Mouse (Mus musculus) embryonic fibroblast, embryonic 13.5 days (primary cell): ENCODE data around the gene Mlkl. TPM values are rescaled to one million over a fixed set of nuclear protein-coding genes. Genes with fewer than 3 reads are reported as not detected.
"Not testable (repeated sequence)": the region's sequence is repeated elsewhere in the genome, so short reads cannot be mapped to it uniquely, and the experiment has no call there.

ENCODE experiments used
- H3K27ac ChIP-seq: 2 replicates; pipeline ENCODE4 v1.5.1; 2012; ENCODE audit warnings: low read length, control low read depth, inconsistent platforms; ENCODE audit not compliant: insufficient read depth
- H3K4me1 ChIP-seq: 2 replicates; pipeline ENCODE4 v1.6.1; 2011; ENCODE audit warnings: low read length; ENCODE audit not compliant: control insufficient read depth, insufficient read depth
- H3K4me3 ChIP-seq: 2 replicates; pipeline ENCODE4 v1.5.1; 2011; ENCODE audit warnings: mild to moderate bottlenecking, control low read depth, low read length; ENCODE audit not compliant: insufficient read depth
- CTCF ChIP-seq: IDR thresholded peaks from 2 replicates; pipeline ENCODE4 v1.5.1; 2011; ENCODE audit warnings: mild to moderate bottlenecking, control low read depth, low read length, moderate library complexity, borderline replicate concordance; ENCODE audit not compliant: insufficient read depth
- POLR2A ChIP-seq: IDR thresholded peaks from 2 replicates; pipeline ENCODE4 v1.6.1; 2011; ENCODE audit warnings: low read depth, mild to moderate bottlenecking, control low read depth, low read length, moderate library complexity
- polyA plus RNA-seq: library from polyadenylated mRNA; stranded (reverse); fragments of >200 nt; gene quantifications from 2 replicates; pipeline ENCODE4 v1.2.4, GENCODE M21; 2011; ENCODE audit warnings: low read depth; ENCODE audit not compliant: missing spikeins, insufficient read length

Mlkl gene
- polyA plus RNA-seq, 1 experiment: 30.0 TPM

- TF ChIP-seq CTCF (no peak), POLR2A (no peak)
- Histone ChIP-seq H3K4me1 (no peaks in the 10 kb centered on the region), H3K27ac (no peak overlapping the region), H3K4me3 (no peak overlapping the region)
Observed at GRCm38 (mm10) chr8:111325222-111325790, 12.7 kb downstream of the Mlkl start.

DNA sequence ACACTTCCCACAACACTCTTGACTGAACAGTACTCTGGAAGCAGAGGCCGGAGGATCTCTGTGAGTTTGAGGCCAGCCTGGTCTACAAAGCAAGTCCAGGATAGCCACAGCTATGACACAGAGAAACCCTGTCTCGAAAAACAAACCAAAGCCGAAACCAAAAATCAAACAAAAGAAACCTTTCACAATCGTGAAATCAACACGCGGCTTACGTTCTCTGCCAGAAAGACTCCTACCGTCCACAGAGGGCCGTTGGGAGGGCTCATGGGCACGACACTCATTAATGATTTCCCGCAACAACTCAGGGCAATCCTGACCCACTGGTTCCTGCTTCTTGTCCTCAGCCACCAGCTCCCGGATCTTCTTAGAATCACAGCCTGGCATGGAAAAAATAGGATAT, 23.2 kb downstream of the Mlkl start:
- Histone ChIP-seq H3K27ac (no peak overlapping the region), H3K4me3 (no peak overlapping the region), H3K4me1 (no peaks in the 10 kb centered on the region)
- no peak for TF ChIP-seq CTCF
- TF ChIP-seq POLR2A: no peak

DNA sequence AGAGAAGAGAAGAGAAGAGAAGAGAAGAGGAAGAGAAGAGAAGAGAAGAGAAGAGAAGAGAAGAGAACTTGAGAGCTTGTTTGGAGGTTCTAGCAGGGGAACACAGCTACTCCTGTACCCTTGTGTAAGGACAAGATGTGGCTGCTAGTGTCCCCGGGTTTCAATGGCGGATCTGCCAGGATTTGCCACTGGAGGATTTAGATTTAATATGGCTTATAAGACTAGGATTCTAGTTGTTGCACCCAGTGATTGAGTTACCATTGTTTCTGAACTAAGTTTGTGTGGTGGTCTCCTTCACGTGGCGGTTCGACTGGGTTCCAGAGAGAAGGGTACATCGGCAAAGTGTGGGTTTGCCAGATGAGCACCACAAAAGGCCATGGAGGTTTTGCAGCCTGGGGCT, 24.0 kb downstream of the Mlkl start:
- not testable (repeated sequence) for H3K27ac ChIP-seq

GRCm38 (mm10) chr8:111312758-111313162, 25.2 kb downstream of the Mlkl start:
- Histone ChIP-seq H3K4me3 (no peak overlapping the region), H3K4me1 (no peaks in the 10 kb centered on the region), H3K27ac (no peak overlapping the region)
- TF ChIP-seq CTCF: no peak
- TF ChIP-seq POLR2A: no peak

More for the DNA sequence above, 24.0 kb downstream of the Mlkl start:
- not testable (repeated sequence) for H3K4me3 ChIP-seq, H3K4me1 ChIP-seq

DNA sequence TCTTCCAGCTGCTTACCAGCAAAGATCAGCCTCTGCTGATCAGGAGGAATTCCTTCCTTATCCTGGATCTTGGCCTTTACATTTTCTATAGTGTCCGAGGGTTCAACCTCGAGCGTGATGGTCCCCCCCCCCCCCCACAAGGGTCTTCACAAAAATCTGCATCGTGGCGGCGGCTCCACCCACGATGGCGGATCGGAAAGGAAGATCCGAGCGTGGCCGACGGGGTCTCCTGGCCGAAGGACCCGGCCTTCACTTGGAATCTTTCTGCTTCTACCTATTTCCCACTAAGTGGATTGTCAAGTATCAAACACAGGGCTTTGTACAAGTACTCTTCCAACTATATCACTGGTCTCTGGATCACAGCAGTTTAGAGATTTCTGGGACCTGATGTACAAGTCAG, 28.0 kb downstream of the Mlkl start:
- not testable (repeated sequence) for H3K27ac ChIP-seq, H3K4me1 ChIP-seq, H3K4me3 ChIP-seq

- H3K4me1 ChIP-seq: no peaks in the 10 kb centered on the region
- TF ChIP-seq CTCF (no peak), POLR2A (no peak)
- no peak overlapping the region for H3K4me3 ChIP-seq
- H3K27ac ChIP-seq: no peak overlapping the region
Observed at GRCm38 (mm10) chr8:111305031-111305730, 32.8 kb downstream of the Mlkl start.

- TF ChIP-seq CTCF: no peak
Observed at GRCm38 (mm10) chr8:111304359-111304758, 33.6 kb downstream of the Mlkl start.

GRCm38 (mm10) chr8:111303076-111303803, 34.7 kb downstream of the Mlkl start:
- not testable (repeated sequence) for H3K4me3 ChIP-seq, H3K4me1 ChIP-seq, H3K27ac ChIP-seq

More at GRCm38 (mm10) chr8:111304359-111304758, 33.6 kb downstream of the Mlkl start:
- no peak overlapping the region for H3K27ac ChIP-seq
- no peak overlapping the region for H3K4me3 ChIP-seq
- no peaks in the 10 kb centered on the region for H3K4me1 ChIP-seq

GRCm38 (mm10) chr8:111300597-111301546, 37.1 kb downstream of the Mlkl start:
- H3K4me1 ChIP-seq: peaks cover 5% of the 10 kb centered on the region; the same call in 1 of the 2 replicates
- no peak for TF ChIP-seq POLR2A
- no peak for TF ChIP-seq CTCF
- H3K4me3 ChIP-seq: peak overlapping the region; percentile 26
- no peak overlapping the region for H3K27ac ChIP-seq
